Mouse (Mus musculus) kidney, embryonic 14.5 days (tissue): ENCODE measurements at regions not wholly inside any gene's neighbourhood (a gene's known extent, or its start where the extent isn't known, plus 50 kb on each side); places are given as distances from the start of the nearest gene placed in this dataset.

Experiments used
- ATAC-seq: fragments of 200-750 bp; cut with Nextera tagmentation; 2 replicates; pipeline ENCODE4 v1.8.0; 2017; ENCODE audit warnings: moderate number of reproducible peaks, mild to moderate bottlenecking, moderate TSS enrichment, moderate library complexity; ENCODE audit not compliant: low FRiP score, low TSS enrichment
- H3K27ac ChIP-seq: fragments of 300-500 bp; sonication (generic); 2 replicates; pipeline ENCODE4 v1.5.1; 2014; ENCODE audit warnings: low read depth, mild to moderate bottlenecking, low read length, moderate library complexity, mixed read lengths
- H3K27me3 ChIP-seq: fragments of 300-500 bp; sonication (generic); 2 replicates; pipeline ENCODE4 v1.6.1; 2014; ENCODE audit warnings: mild to moderate bottlenecking, low read length; ENCODE audit not compliant: control insufficient read depth, insufficient read depth
- H3K36me3 ChIP-seq: fragments of 300-500 bp; sonication (generic); 2 replicates; pipeline ENCODE4 v1.6.1; 2014; ENCODE audit warnings: low read length, mixed read lengths; ENCODE audit not compliant: control insufficient read depth, insufficient read depth
- H3K4me1 ChIP-seq: fragments of 300-500 bp; sonication (generic); 2 replicates; pipeline ENCODE4 v1.6.1; 2014; ENCODE audit warnings: low read length, mixed read lengths; ENCODE audit not compliant: control insufficient read depth, insufficient read depth
- H3K4me2 ChIP-seq: fragments of 300-500 bp; sonication (generic); replicated peaks from 2 replicates; pipeline ENCODE4 v1.6.1; 2014; ENCODE audit warnings: low read depth, mild to moderate bottlenecking, low read length
- H3K4me3 ChIP-seq: fragments of 300-500 bp; sonication (generic); 2 replicates; pipeline ENCODE4 v1.5.1; 2014; ENCODE audit warnings: mild to moderate bottlenecking, low read length
- H3K9ac ChIP-seq: fragments of 300-500 bp; sonication (generic); 2 replicates; pipeline ENCODE4 v1.6.1; 2014; ENCODE audit warnings: low read depth, mild to moderate bottlenecking, low read length, moderate library complexity
- H3K9me3 ChIP-seq: fragments of 300-500 bp; sonication (generic); 2 replicates; pipeline ENCODE4 v1.6.1; 2016; ENCODE audit warnings: low read length; ENCODE audit not compliant: control insufficient read depth
- WGBS: fragments of 180-500 bp; shearing (Covaris S2); extraction: QIAGEN DNeasy Blood & Tissue Kit; methylation state at CpG from one replicate; pipeline ENCODE4 v1.1.7; 2014; 5-methylcytosine and 5-hydroxymethylcytosine counted together

DNA sequence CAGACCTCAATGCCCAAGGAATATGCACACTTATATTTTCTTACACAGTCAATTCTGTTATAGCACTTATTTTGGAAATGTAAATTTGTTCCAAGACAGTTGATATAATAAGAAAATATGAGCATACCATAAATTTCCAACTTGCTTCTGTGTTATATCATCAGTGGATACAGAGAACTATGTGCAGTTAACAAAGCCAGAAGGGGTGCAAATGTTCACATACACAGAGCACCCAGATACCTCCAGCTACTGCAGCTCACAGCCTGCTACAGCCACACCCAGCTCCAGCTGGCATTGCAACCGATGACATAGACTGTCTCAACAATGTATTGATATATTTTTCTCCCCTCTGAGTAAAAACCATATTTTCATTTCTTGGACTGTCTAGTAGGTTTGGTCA is 785.3 kb downstream of the Cypt12 start:
- Histone ChIP-seq H3K27ac (no peak overlapping the region), H3K9ac (no peak overlapping the region), H3K36me3 (no peaks in the 10 kb centered on the region), H3K4me3 (no peak overlapping the region), H3K27me3 (no peaks in the 10 kb centered on the region), H3K9me3 (no peaks in the 10 kb centered on the region), H3K4me2 (no peak overlapping the region), H3K4me1 (no peaks in the 10 kb centered on the region)
- WGBS = 81% methylated on average over 1 of the region's 1 CpGs
- no peak for ATAC-seq

DNA sequence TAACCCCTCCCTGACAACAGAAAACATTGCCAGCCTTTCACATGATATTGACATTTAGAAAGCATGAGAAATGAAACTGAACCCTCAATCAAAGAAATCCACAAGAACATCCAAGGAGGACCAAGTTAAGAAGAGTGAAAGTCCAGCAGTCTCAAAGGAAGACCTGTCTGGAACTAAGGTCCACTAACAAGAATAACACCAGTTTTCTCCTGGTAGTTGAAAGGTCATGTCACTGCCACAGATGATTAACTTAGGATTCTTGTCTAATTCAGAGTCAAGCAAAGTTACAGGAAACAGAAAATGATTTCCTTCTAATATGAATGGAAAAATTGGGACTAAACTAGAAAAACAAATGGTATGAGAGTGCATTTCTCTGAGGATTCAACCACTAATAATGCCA is 790.7 kb downstream of the Cypt12 start:
- no peaks in the 10 kb centered on the region for H3K4me1 ChIP-seq
- no peak overlapping the region for H3K4me2 ChIP-seq
- H3K36me3 ChIP-seq = no peaks in the 10 kb centered on the region
- no peak overlapping the region for H3K9ac ChIP-seq
- no peak overlapping the region for H3K4me3 ChIP-seq
- no peaks in the 10 kb centered on the region for H3K27me3 ChIP-seq
- ATAC-seq = no peak
- no peak overlapping the region for H3K27ac ChIP-seq
- no peaks in the 10 kb centered on the region for H3K9me3 ChIP-seq

GRCm38 (mm10) chr3:18740344-18740743 is 792.1 kb downstream of the Cypt12 start:
- no peaks in the 10 kb centered on the region for H3K36me3 ChIP-seq
- no peak overlapping the region for H3K27ac ChIP-seq
- no peak overlapping the region for H3K4me3 ChIP-seq
- H3K9ac ChIP-seq = no peak overlapping the region
- no peaks in the 10 kb centered on the region for H3K9me3 ChIP-seq
- H3K4me1 ChIP-seq = no peaks in the 10 kb centered on the region
- no peak overlapping the region for H3K4me2 ChIP-seq
- 91% methylated on average over 4 of the region's 4 CpGs for WGBS
- H3K27me3 ChIP-seq = no peaks in the 10 kb centered on the region
- ATAC-seq = no peak

- Histone ChIP-seq H3K9me3 (no peaks in the 10 kb centered on the region), H3K4me3 (no peak overlapping the region), H3K4me1 (no peaks in the 10 kb centered on the region), H3K27ac (no peak overlapping the region), H3K36me3 (no peaks in the 10 kb centered on the region), H3K27me3 (no peaks in the 10 kb centered on the region), H3K9ac (no peak overlapping the region), H3K4me2 (no peak overlapping the region)
- no peak for ATAC-seq
- WGBS = 86% methylated on average over 2 of the region's 2 CpGs
These were observed 795.3 kb downstream of the Cypt12 start for GRCm38 (mm10) chr3:18743474-18743873.

GRCm38 (mm10) chr3:18744216-18744615 is 796.0 kb downstream of the Cypt12 start:
- H3K36me3 ChIP-seq = no peaks in the 10 kb centered on the region
- no peak overlapping the region for H3K9ac ChIP-seq
- H3K27me3 ChIP-seq = no peaks in the 10 kb centered on the region
- H3K27ac ChIP-seq = no peak overlapping the region
- H3K9me3 ChIP-seq = no peaks in the 10 kb centered on the region
- WGBS = 88% methylated on average over 3 of the region's 3 CpGs
- no peaks in the 10 kb centered on the region for H3K4me1 ChIP-seq
- no peak overlapping the region for H3K4me2 ChIP-seq
- ATAC-seq = no peak
- H3K4me3 ChIP-seq = no peak overlapping the region

DNA sequence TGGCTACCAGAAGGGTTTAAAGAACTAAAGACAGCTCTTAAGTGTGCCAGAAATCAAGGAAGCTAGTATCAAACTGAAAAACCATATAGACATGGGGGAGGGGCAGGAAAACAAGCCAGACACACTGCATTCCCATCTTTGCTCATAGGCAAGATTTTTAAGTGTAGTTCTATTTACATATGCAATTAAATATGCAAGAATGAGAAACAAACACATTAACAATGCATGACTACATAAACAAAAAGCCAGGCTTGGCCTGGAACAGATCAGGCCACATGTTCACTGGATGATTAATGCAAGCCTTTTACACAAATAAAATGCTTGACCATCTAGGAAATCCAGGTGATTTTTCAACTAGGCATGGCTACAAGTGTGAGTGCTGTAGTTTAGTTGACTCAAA is 798.0 kb downstream of the Cypt12 start:
- H3K9ac ChIP-seq = no peak overlapping the region
- no peak overlapping the region for H3K4me2 ChIP-seq
- H3K4me3 ChIP-seq = no peak overlapping the region
- no peak overlapping the region for H3K27ac ChIP-seq
- no peak for ATAC-seq
- no peaks in the 10 kb centered on the region for H3K4me1 ChIP-seq
- no peaks in the 10 kb centered on the region for H3K9me3 ChIP-seq
- H3K27me3 ChIP-seq = no peaks in the 10 kb centered on the region
- no peaks in the 10 kb centered on the region for H3K36me3 ChIP-seq

DNA sequence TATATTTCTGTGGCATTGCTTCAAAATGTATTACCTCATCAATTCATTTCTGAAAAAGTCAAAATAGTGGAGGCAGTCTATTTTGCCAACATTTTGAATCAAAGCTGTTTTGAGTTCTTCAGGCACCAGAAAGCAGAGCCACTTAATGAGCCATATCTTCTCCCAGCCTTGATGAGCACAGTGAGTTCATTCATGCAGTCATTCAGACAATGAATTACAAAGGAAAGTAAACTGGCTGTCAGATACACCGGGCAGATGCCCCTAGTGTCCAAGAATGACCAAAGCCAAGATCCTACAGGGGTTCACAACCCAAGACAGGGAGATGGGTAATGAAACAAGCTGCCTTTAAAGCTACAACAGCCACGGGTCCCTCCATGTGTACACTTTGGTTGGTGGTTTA is 798.7 kb downstream of the Cypt12 start:
- Histone ChIP-seq H3K4me2 (no peak overlapping the region), H3K4me1 (no peaks in the 10 kb centered on the region), H3K9ac (no peak overlapping the region), H3K9me3 (no peaks in the 10 kb centered on the region), H3K27me3 (no peaks in the 10 kb centered on the region), H3K27ac (no peak overlapping the region), H3K36me3 (no peaks in the 10 kb centered on the region), H3K4me3 (no peak overlapping the region)
- 58% methylated on average over 2 of the region's 2 CpGs for WGBS
- ATAC-seq = peak; percentile 69; the same call in 1 of the 2 replicates

- no peak for ATAC-seq
- 75% methylated on average over 6 of the region's 6 CpGs for WGBS
- Histone ChIP-seq H3K9ac (no peak overlapping the region), H3K4me2 (no peak overlapping the region), H3K9me3 (no peaks in the 10 kb centered on the region), H3K27me3 (no peaks in the 10 kb centered on the region), H3K36me3 (no peaks in the 10 kb centered on the region), H3K4me1 (no peaks in the 10 kb centered on the region), H3K27ac (no peak overlapping the region), H3K4me3 (no peak overlapping the region)
These were observed 803.5 kb downstream of the Cypt12 start for GRCm38 (mm10) chr3:18751660-18752259.

- Histone ChIP-seq H3K4me3 (no peak overlapping the region), H3K4me2 (no peak overlapping the region), H3K27ac (no peak overlapping the region), H3K36me3 (no peaks in the 10 kb centered on the region), H3K27me3 (no peaks in the 10 kb centered on the region), H3K9me3 (no peaks in the 10 kb centered on the region), H3K4me1 (no peaks in the 10 kb centered on the region), H3K9ac (no peak overlapping the region)
- WGBS = 86% methylated on average over 3 of the region's 3 CpGs
- ATAC-seq = no peak
These were observed 816.3 kb downstream of the Cypt12 start for GRCm38 (mm10) chr3:18764301-18765078.
